Mouse (Mus musculus) heart, embryonic 13.5 days (tissue): ENCODE measurements around the gene Mbd4. TPM values are rescaled to one million over a fixed set of nuclear protein-coding genes. Genes with fewer than 3 reads are reported as not detected.

Experiments used
- ATAC-seq: fragments of 200-750 bp; cut with Nextera tagmentation; 2 replicates; pipeline ENCODE4 v1.8.0; 2017; ENCODE audit warnings: moderate TSS enrichment; ENCODE audit not compliant: insufficient number of reproducible peaks, low FRiP score, low TSS enrichment; ENCODE audit errors: extremely low read depth
- H3K27ac ChIP-seq: fragments of 300-500 bp; sonication (generic); replicated peaks from 2 replicates; pipeline ENCODE4 v1.5.1; 2015; ENCODE audit warnings: moderate library complexity, mild to moderate bottlenecking, inconsistent platforms
- H3K27me3 ChIP-seq: fragments of 300-500 bp; sonication (generic); replicated peaks from 2 replicates; pipeline ENCODE4 v1.6.1; 2015; ENCODE audit warnings: mild to moderate bottlenecking, inconsistent platforms
- H3K36me3 ChIP-seq: fragments of 300-500 bp; sonication (generic); 2 replicates; pipeline ENCODE4 v1.6.1; 2015; ENCODE audit warnings: mild to moderate bottlenecking, inconsistent platforms
- H3K4me1 ChIP-seq: fragments of 300-500 bp; sonication (generic); 2 replicates; pipeline ENCODE4 v1.6.1; 2015; ENCODE audit warnings: inconsistent platforms
- H3K4me2 ChIP-seq: fragments of 300-500 bp; sonication (generic); 2 replicates; pipeline ENCODE4 v1.6.1; 2015; ENCODE audit warnings: inconsistent platforms, mild to moderate bottlenecking, moderate library complexity
- H3K4me3 ChIP-seq: fragments of 300-500 bp; sonication (generic); 2 replicates; pipeline ENCODE4 v1.5.1; 2015; ENCODE audit warnings: moderate library complexity, mild to moderate bottlenecking, inconsistent platforms
- H3K9ac ChIP-seq: fragments of 300-500 bp; sonication (generic); 2 replicates; pipeline ENCODE4 v1.6.1; 2015; ENCODE audit warnings: inconsistent platforms, mild to moderate bottlenecking, moderate library complexity
- H3K9me3 ChIP-seq: fragments of 300-500 bp; sonication (generic); 2 replicates; pipeline ENCODE4 v1.6.1; 2016; ENCODE audit warnings: inconsistent platforms
- WGBS: fragments of 180-500 bp; shearing (Covaris S2); methylation state at CpG from one replicate; pipeline ENCODE4 v1.1.7; 2015; ENCODE audit warnings: mixed read lengths; 5-methylcytosine and 5-hydroxymethylcytosine counted together
- polyA plus RNA-seq: library from polyadenylated mRNA; unstranded; fragments of >200 nt; fragmentation: Nextera tagmentation; extraction: Ambion mirVana; gene quantifications from 2 replicates; pipeline ENCODE4 v1.2.1, GENCODE M21; 2015

The Mbd4 gene
- polyA plus RNA-seq, result 8.7 and 10.4 TPM in 2 replicates

GRCm38 (mm10) chr6:115853091-115853813, at the start of gene Mbd4, which contains the start of gene Ift122:
TSS of gene Mbd4 (minus strand) at chr6:115853371.
TSS of gene Ift122 (plus strand) at chr6:115853470.
- ATAC-seq, result peak; percentile 94
- Histone ChIP-seq H3K27ac (peak within 1 kb of the TSS; percentile 92), H3K36me3 (peaks cover 18% of the 10 kb centered on the region), H3K9me3 (no peaks in the 10 kb centered on the region), H3K4me2 (peak within 1 kb of the TSS; percentile 89), H3K27me3 (no peaks in the 10 kb centered on the region), H3K9ac (peak within 1 kb of the TSS; percentile 85), H3K4me3 (peak within 1 kb of the TSS; percentile 64), H3K4me1 (peaks cover 53% of the 10 kb centered on the region)
- under 1% methylated on average over 51 of the region's 51 CpGs for WGBS

- no peak overlapping the region for H3K4me2 ChIP-seq
- no peaks in the 10 kb centered on the region for H3K9me3 ChIP-seq
- 75% methylated on average over 3 of the region's 3 CpGs for WGBS
- peaks cover 39% of the 10 kb centered on the region for H3K36me3 ChIP-seq
- H3K27me3 ChIP-seq, result no peaks in the 10 kb centered on the region
- no peak overlapping the region for H3K27ac ChIP-seq
- H3K9ac ChIP-seq, result no peak overlapping the region
- ATAC-seq, result no peak
- H3K4me3 ChIP-seq, result no peak overlapping the region
- peaks cover 25% of the 10 kb centered on the region for H3K4me1 ChIP-seq
These were observed 49.4 kb upstream of the Mbd4 start for GRCm38 (mm10) chr6:115902545-115902944.

GRCm38 (mm10) chr6:115901489-115901931, 48.3 kb upstream of the Mbd4 start:
- WGBS, result 72% methylated on average over 8 of the region's 8 CpGs
- ATAC-seq, result 0 out of 2 replicates have a peak, but pooled peaks have one; percentile 8
- H3K4me2 ChIP-seq, result no peak overlapping the region

GRCm38 (mm10) chr6:115901062-115901461, 47.9 kb upstream of the Mbd4 start:
- Histone ChIP-seq H3K4me3 (no peak overlapping the region), H3K27ac (peak overlapping the region; percentile 72), H3K4me1 (peaks cover 32% of the 10 kb centered on the region), H3K27me3 (no peaks in the 10 kb centered on the region), H3K4me2 (no peak overlapping the region), H3K36me3 (peaks cover 35% of the 10 kb centered on the region), H3K9ac (0 out of 2 replicates have a peak overlapping the region, but pooled peaks have one; percentile 19), H3K9me3 (no peaks in the 10 kb centered on the region)
- 0 out of 2 replicates have a peak, but pooled peaks have one; percentile 42 for ATAC-seq
- WGBS, result 9% methylated on average over 3 of the region's 3 CpGs

More at GRCm38 (mm10) chr6:115901489-115901931, 48.3 kb upstream of the Mbd4 start:
- Histone ChIP-seq H3K9ac (peak overlapping the region; percentile 19; the same call in 1 of the 2 replicates), H3K27ac (peak overlapping the region; percentile 72), H3K4me3 (no peak overlapping the region), H3K36me3 (peaks cover 35% of the 10 kb centered on the region), H3K9me3 (no peaks in the 10 kb centered on the region), H3K4me1 (peaks cover 32% of the 10 kb centered on the region), H3K27me3 (no peaks in the 10 kb centered on the region)

DNA sequence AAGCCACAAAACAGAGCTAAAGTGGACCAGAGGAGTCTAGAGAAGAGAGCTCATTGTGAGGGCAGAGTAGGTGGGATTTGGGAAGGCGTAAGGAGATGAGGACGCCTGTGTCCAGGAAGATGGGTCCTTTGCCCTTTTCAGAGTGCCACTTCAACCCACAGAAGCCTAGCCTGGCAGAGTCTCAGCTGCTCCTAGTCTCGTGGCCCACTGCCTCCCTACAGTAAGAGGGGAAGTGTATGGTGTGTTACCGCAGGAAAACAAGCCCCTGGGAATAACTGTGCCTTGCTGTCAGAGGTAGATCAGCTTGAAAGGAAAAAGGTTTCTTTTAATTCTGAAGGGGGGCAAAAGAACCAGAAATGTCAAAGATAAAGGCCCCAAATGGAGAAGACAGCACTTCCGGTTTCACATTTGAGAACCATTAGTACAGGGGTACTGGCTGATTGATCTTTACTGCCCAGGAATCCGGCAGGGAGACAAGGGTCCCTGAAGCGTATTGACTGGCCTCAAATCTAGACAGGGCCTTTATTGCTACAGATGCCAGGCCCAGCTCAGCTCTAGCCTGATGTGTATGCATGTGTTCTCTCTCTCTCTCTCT, 44.9 kb upstream of the Mbd4 start:
- no peaks in the 10 kb centered on the region for H3K27me3 ChIP-seq
- no peak overlapping the region for H3K4me3 ChIP-seq
- 66% methylated on average over 7 of the region's 7 CpGs for WGBS
- H3K36me3 ChIP-seq, result peaks cover 38% of the 10 kb centered on the region
- no peak overlapping the region for H3K27ac ChIP-seq
- H3K9me3 ChIP-seq, result no peaks in the 10 kb centered on the region
- H3K4me1 ChIP-seq, result peaks cover 18% of the 10 kb centered on the region
- ATAC-seq, result no peak
- H3K9ac ChIP-seq, result no peak overlapping the region
- no peak overlapping the region for H3K4me2 ChIP-seq

DNA sequence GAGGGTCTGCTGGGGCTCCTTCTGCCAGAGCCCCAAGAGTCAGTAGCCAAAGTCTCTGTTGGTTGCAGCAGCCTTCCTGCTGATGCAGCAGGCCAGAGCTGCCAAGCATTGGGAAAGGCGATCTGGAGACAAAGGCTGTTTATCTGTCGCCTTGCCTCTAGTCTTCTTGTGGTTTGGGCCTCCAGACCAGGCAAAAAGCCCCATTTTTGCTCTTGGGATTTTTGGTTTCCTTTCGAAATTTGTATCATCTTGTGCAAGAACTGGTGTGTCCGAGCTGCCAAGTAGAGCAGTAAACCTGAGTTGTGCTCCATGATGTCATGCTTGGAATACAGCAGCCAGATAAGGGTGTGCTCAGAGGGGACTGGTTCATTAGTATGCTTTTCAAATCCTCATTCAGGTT, 43.9 kb upstream of the Mbd4 start:
- Histone ChIP-seq H3K27ac (no peak overlapping the region; the same call in 1 of the 2 replicates), H3K4me1 (peaks cover 20% of the 10 kb centered on the region), H3K4me2 (no peak overlapping the region), H3K27me3 (no peaks in the 10 kb centered on the region), H3K9ac (no peak overlapping the region), H3K36me3 (peaks cover 41% of the 10 kb centered on the region), H3K4me3 (no peak overlapping the region), H3K9me3 (no peaks in the 10 kb centered on the region)
- ATAC-seq, result no peak
- WGBS, result 50% methylated on average over 4 of the region's 4 CpGs

- no peak overlapping the region for H3K27ac ChIP-seq
- no peaks in the 10 kb centered on the region for H3K27me3 ChIP-seq
These were observed 43.2 kb upstream of the Mbd4 start for GRCm38 (mm10) chr6:115896346-115896745.

GRCm38 (mm10) chr6:115892363-115892762, 39.2 kb upstream of the Mbd4 start:
- H3K9ac ChIP-seq, result no peak overlapping the region
- no peak overlapping the region for H3K27ac ChIP-seq
- H3K36me3 ChIP-seq, result peaks cover 55% of the 10 kb centered on the region
- H3K27me3 ChIP-seq, result no peaks in the 10 kb centered on the region
- H3K4me1 ChIP-seq, result peaks cover 27% of the 10 kb centered on the region
- no peak overlapping the region for H3K4me2 ChIP-seq
- no peak overlapping the region for H3K4me3 ChIP-seq
- 55% methylated on average over 3 of the region's 3 CpGs for WGBS
- no peak for ATAC-seq
- H3K9me3 ChIP-seq, result peaks cover 6% of the 10 kb centered on the region; the same call in 1 of the 2 replicates

More at GRCm38 (mm10) chr6:115896346-115896745, 43.2 kb upstream of the Mbd4 start:
- Histone ChIP-seq H3K4me3 (no peak overlapping the region), H3K4me1 (peaks cover 21% of the 10 kb centered on the region), H3K9me3 (no peaks in the 10 kb centered on the region), H3K36me3 (peaks cover 46% of the 10 kb centered on the region), H3K4me2 (no peak overlapping the region), H3K9ac (no peak overlapping the region)
- ATAC-seq, result no peak
- 83% methylated on average over 1 of the region's 1 CpGs for WGBS

- 61% methylated on average over 8 of the region's 8 CpGs for WGBS
- Histone ChIP-seq H3K4me3 (no peak overlapping the region), H3K27me3 (no peaks in the 10 kb centered on the region), H3K9me3 (peaks cover 6% of the 10 kb centered on the region; the same call in 1 of the 2 replicates), H3K9ac (no peak overlapping the region), H3K4me2 (no peak overlapping the region), H3K36me3 (peaks cover 61% of the 10 kb centered on the region), H3K27ac (peak overlapping the region; percentile 49), H3K4me1 (peaks cover 22% of the 10 kb centered on the region)
- ATAC-seq, result no peak
These were observed 38.4 kb upstream of the Mbd4 start for GRCm38 (mm10) chr6:115891497-115892061.

DNA sequence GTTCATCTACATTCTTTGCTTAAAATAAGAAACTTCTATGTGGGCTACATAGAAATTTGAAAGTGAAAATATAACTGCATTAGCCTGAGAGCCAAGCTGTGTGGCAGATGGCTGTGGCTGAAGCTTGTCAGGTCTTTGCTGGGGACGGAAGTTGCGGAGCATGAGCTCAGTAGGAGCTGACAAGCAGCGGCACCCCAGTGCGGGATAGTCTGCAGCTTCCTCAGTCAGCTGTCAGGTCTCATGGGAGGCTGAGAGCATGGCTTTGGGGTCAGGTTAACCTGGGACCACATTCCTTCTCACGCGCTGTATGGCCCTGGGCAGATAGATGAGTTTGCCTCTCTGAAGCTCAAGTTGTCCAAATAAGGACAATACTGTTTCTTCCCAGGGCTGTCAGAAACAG, 37.9 kb upstream of the Mbd4 start:
- no peak overlapping the region for H3K4me3 ChIP-seq
- no peak for ATAC-seq

DNA sequence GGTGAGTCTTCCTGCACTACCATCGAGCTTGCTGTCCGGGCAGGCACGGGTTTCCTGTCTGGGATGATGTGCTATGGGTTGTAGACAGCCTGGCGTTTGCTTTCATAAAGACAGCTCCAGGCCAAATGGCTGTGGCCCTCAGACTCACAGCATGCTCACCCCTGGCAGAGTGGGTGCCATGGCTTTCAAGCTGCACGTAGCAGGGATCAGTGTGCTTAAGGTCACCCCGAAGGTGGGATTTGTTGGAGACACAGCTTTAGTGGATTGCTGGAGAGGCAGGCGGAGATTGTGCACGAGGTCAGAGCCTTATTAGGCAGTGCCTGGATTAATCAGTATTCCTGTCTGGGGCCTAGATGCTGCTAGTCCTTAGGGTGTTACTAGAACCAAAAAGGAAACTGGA, 37.4 kb upstream of the Mbd4 start:
- H3K4me2 ChIP-seq, result no peak overlapping the region
- H3K27me3 ChIP-seq, result no peaks in the 10 kb centered on the region
- no peak for ATAC-seq
- no peak overlapping the region for H3K4me3 ChIP-seq
- 57% methylated on average over 8 of the region's 8 CpGs for WGBS
- H3K9ac ChIP-seq, result 0 out of 2 replicates have a peak overlapping the region, but pooled peaks have one; percentile 12
- peaks cover 22% of the 10 kb centered on the region for H3K4me1 ChIP-seq
- H3K27ac ChIP-seq, result 0 out of 2 replicates have a peak overlapping the region, but pooled peaks have one; percentile 49
- peaks cover 55% of the 10 kb centered on the region for H3K36me3 ChIP-seq
- H3K9me3 ChIP-seq, result peaks cover 6% of the 10 kb centered on the region; the same call in 1 of the 2 replicates

More for the DNA sequence above, 37.9 kb upstream of the Mbd4 start:
- Histone ChIP-seq H3K4me1 (peaks cover 22% of the 10 kb centered on the region), H3K27ac (peak overlapping the region; percentile 49), H3K4me2 (no peak overlapping the region), H3K9ac (0 out of 2 replicates have a peak overlapping the region, but pooled peaks have one; percentile 12), H3K9me3 (peaks cover 6% of the 10 kb centered on the region; the same call in 1 of the 2 replicates), H3K27me3 (no peaks in the 10 kb centered on the region), H3K36me3 (peaks cover 59% of the 10 kb centered on the region)
- whole genome bisulfite sequencing, result 41% methylated on average over 6 of the region's 6 CpGs
